Mouse (Mus musculus) myocyte (in vitro differentiated cells): ENCODE results near the gene Trat1. TPM values are rescaled to one million over a fixed set of nuclear protein-coding genes. Genes with fewer than 3 reads are reported as not detected.

ENCODE experiments used
- H3K27me3 ChIP-seq: one replicate; pipeline ENCODE4 v1.6.1; 2011; ENCODE audit not compliant: control insufficient read depth, insufficient read depth, insufficient read length
- H3K36me3 ChIP-seq: one replicate; pipeline ENCODE4 v1.6.1; 2011; ENCODE audit not compliant: control insufficient read depth, insufficient read depth
- H3K4me2 ChIP-seq: one replicate; pipeline ENCODE4 v1.6.1; 2011; ENCODE audit warnings: low read depth, control low read depth
- H3K4me3 ChIP-seq: one replicate; pipeline ENCODE4 v1.5.1; 2011; ENCODE audit warnings: mild to moderate bottlenecking, control low read depth, moderate library complexity
- H3K79me2 ChIP-seq: one replicate; pipeline ENCODE4 v1.6.1; 2011; ENCODE audit not compliant: control insufficient read depth, insufficient read depth
- H3ac ChIP-seq: one replicate; pipeline ENCODE4 v1.6.1; 2011; ENCODE audit not compliant: control insufficient read depth, insufficient read length
- CEBPB ChIP-seq: IDR thresholded peaks from 2 replicates; pipeline ENCODE4 v1.6.1; 2011; ENCODE audit warnings: mild to moderate bottlenecking, moderate library complexity; ENCODE audit not compliant: poor library complexity, insufficient read depth, severe bottlenecking
- MYOG ChIP-seq, 3 experiments: IDR thresholded peaks; one replicate each; pipeline ENCODE4 v1.6.1; 2011; ENCODE audit warnings: control low read depth in 2 of 3, low read depth in 2 of 3, mild to moderate bottlenecking in 2 of 3; ENCODE audit not compliant: insufficient read length in 2 of 3, control insufficient read depth in 1 of 3, insufficient read depth in 1 of 3
- REST ChIP-seq: IDR thresholded peaks from one replicate; pipeline ENCODE4 v1.6.1; 2011; ENCODE audit warnings: mild to moderate bottlenecking, control low read depth, moderate library complexity; ENCODE audit not compliant: insufficient read depth, insufficient read length
- USF1 ChIP-seq: IDR thresholded peaks from one replicate; pipeline ENCODE4 v1.6.1; 2011; ENCODE audit warnings: low read depth, mild to moderate bottlenecking, control low read depth, moderate library complexity
- polyA plus RNA-seq: library from polyadenylated mRNA; unstranded; fragments of >200 nt; fragmentation: generic; extraction: Trizol; gene quantifications from one replicate; pipeline ENCODE4 v1.2.1, GENCODE M21; 2012; ENCODE audit warnings: missing spikeins

Gene Trat1
- polyA plus RNA-seq, 1 experiment, result not detected

DNA sequence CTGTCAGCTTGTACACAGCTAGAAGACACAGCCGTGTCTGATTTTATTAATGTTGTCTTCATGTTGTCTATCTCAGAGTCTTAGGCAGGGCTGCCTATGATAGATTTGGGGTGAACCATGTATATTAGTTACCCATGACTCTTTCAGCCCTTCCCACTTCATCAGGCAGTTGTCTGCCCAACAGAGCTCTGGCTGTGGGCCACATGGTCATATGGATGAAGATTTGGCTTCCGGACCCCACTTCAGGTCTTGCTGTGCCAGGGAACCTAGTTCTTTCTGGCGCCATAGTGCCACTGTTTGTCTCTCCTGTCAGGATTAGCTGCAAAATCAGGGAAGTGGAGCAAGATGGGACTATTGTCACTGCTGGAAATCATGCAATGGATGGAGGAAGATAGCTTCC, 69.9 kb downstream of the Trat1 start:
- Histone ChIP-seq H3K4me2 (no peak overlapping the region), H3K4me3 (no peak overlapping the region), H3ac (no peak overlapping the region), H3K79me2 (no peaks in the 10 kb centered on the region), H3K27me3 (no peaks in the 10 kb centered on the region), H3K36me3 (no peaks in the 10 kb centered on the region)
- TF ChIP-seq USF1 (no peak), REST (no peak), MYOG (IDR thresholded peaks at IDR 0.05; ENCODE audit: control insufficient read depth in 1 of 3, insufficient read depth in 1 of 3, insufficient read length in 2 of 3, low read depth in 2 of 3) (no peak), CEBPB (no peak)

Other genes starting within 250 kb of the Trat1 start
- not detected for gene Retnlb, start 44.8 kb upstream of the Trat1 start, polyA plus RNA-seq
- not detected for gene Retnla, start 70.5 kb upstream of the Trat1 start, polyA plus RNA-seq
- not detected for gene Retnlg, start 100.6 kb upstream of the Trat1 start, polyA plus RNA-seq
- 2.8 TPM for gene Dzip3, start 222.1 kb upstream of the Trat1 start, polyA plus RNA-seq
- 4.6 TPM for gene Cip2a, start 222.2 kb upstream of the Trat1 start, polyA plus RNA-seq